Mouse (Mus musculus) kidney, postnatal 0 days (tissue): ENCODE results near the gene Aatk. TPM values are rescaled to one million over a fixed set of nuclear protein-coding genes. Genes with fewer than 3 reads are reported as not detected.

Source experiments
- ATAC-seq: fragments of 200-750 bp; cut with Nextera tagmentation; replicated peaks from 2 replicates; pipeline ENCODE4 v1.8.0; 2017; ENCODE audit warnings: low read depth, moderate number of reproducible peaks, moderate TSS enrichment, moderate library complexity; ENCODE audit not compliant: low FRiP score
- DNase-seq: peaks from one replicate; pipeline ENCODE4 v3.0.0-alpha.2; 2016; ENCODE audit warnings: low spot score
- H3K27ac ChIP-seq: fragments of 300-500 bp; sonication (generic); 2 replicates; pipeline ENCODE4 v1.5.1; 2014; ENCODE audit warnings: mild to moderate bottlenecking
- H3K27me3 ChIP-seq: fragments of 300-500 bp; sonication (generic); 2 replicates; pipeline ENCODE4 v1.6.1; 2014; ENCODE audit warnings: low read length, mixed read lengths; ENCODE audit not compliant: insufficient read depth
- H3K36me3 ChIP-seq: fragments of 300-500 bp; sonication (generic); 2 replicates; pipeline ENCODE4 v1.6.1; 2014; ENCODE audit warnings: low read length, mixed read lengths; ENCODE audit not compliant: insufficient read depth
- H3K4me1 ChIP-seq: fragments of 300-500 bp; sonication (generic); replicated peaks from 2 replicates; pipeline ENCODE4 v1.6.1; 2014; ENCODE audit warnings: antibody characterized with exemption, low read length, mixed read lengths; ENCODE audit not compliant: insufficient read depth
- H3K4me2 ChIP-seq: fragments of 300-500 bp; sonication (generic); 2 replicates; pipeline ENCODE4 v1.6.1; 2014; ENCODE audit warnings: mild to moderate bottlenecking, low read length, moderate library complexity, mixed read lengths
- H3K4me3 ChIP-seq: fragments of 300-500 bp; sonication (generic); replicated peaks from 2 replicates; pipeline ENCODE4 v1.5.1; 2014; ENCODE audit warnings: low read depth, low read length
- H3K9ac ChIP-seq: fragments of 300-500 bp; sonication (generic); 2 replicates; pipeline ENCODE4 v1.6.1; 2014; ENCODE audit warnings: low read depth, low read length
- H3K9me3 ChIP-seq: fragments of 300-500 bp; sonication (generic); replicated peaks from 2 replicates; pipeline ENCODE4 v1.6.1; 2016; ENCODE audit warnings: low read length, inconsistent platforms, mixed read lengths
- CTCF ChIP-seq: IDR thresholded peaks from 2 replicates; pipeline ENCODE4 v1.5.1; 2016; ENCODE audit warnings: antibody characterized with exemption, low read depth, mild to moderate bottlenecking, moderate library complexity
- WGBS: fragments of 180-500 bp; shearing (Covaris S2); extraction: QIAGEN DNeasy Blood & Tissue Kit; methylation state at CpG from one replicate; pipeline ENCODE4 v1.1.7; 2014; 5-methylcytosine and 5-hydroxymethylcytosine counted together
- polyA plus RNA-seq: library from polyadenylated mRNA; unstranded; fragments of >200 nt; fragmentation: Nextera tagmentation; extraction: Ambion mirVana; gene quantifications from 2 replicates; pipeline ENCODE4 v1.2.1, GENCODE M21; 2015

Gene Aatk
- polyA plus RNA-seq, 1 experiment from 2014 or later: 1.4 TPM

DNA sequence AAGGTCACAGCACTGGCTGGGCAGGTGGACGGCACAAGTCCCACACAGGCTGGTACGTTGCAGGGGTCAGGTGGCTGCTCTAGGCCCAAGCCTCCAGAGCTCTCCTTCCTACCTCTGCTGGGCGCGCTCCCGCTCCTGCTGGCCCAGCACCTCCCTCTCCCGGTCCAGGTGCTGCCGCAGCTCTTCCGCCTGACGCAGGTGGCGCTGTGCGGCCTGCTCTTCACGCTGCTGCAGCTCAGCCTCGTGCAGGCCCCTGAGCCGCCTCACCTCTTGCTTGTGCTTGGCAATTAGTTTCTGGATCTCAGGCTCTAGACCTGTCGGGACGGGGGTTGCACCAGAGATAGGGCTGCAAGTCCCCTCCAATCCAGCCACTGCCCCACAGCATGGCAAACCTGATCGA, 20.9 kb upstream of the Aatk start:
- 0 out of 2 replicates have a peak, but pooled peaks have one; percentile 4 for ATAC-seq
- no peak for DNase-seq
- Histone ChIP-seq H3K4me1 (no peaks in the 10 kb centered on the region), H3K4me2 (no peak overlapping the region), H3K4me3 (no peak overlapping the region), H3K27me3 (no peaks in the 10 kb centered on the region), H3K27ac (no peak overlapping the region), H3K36me3 (peaks cover 35% of the 10 kb centered on the region), H3K9me3 (no peaks in the 10 kb centered on the region), H3K9ac (no peak overlapping the region)
- peak; percentile 55 for TF ChIP-seq CTCF
- WGBS: 61% methylated on average over 17 of the region's 17 CpGs

DNA sequence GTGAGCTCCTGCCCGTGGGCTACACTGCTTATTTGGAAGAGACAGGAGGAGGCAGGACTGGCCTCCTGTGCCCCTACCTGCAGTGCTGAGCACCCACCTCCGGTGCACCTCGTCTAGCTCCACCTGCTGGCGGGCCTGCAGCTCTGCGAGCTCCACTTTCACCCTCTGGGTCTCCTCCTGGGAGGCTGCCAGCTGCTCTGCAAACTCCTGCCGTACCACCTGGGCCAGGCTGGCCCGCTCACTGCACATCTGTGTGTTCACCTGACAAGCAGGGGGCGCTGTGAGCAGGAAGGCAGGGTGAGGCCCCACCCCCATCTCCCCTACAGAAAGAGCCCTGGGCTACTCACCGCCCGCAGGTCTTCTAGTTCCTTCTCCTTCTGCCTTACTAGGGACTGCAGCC, 18.3 kb upstream of the Aatk start:
- Histone ChIP-seq H3K4me3 (no peak overlapping the region), H3K9me3 (no peaks in the 10 kb centered on the region), H3K4me1 (no peaks in the 10 kb centered on the region), H3K36me3 (0 out of 2 replicates have a peak, but pooled peaks cover 19% of the 10 kb centered on the region), H3K27me3 (no peaks in the 10 kb centered on the region), H3K9ac (no peak overlapping the region), H3K4me2 (no peak overlapping the region), H3K27ac (no peak overlapping the region)
- peak; percentile 84 for TF ChIP-seq CTCF
- 37% methylated on average over 10 of the region's 10 CpGs for WGBS
- DNase-seq: peak; percentile 77
- ATAC-seq: peak; percentile 46

DNA sequence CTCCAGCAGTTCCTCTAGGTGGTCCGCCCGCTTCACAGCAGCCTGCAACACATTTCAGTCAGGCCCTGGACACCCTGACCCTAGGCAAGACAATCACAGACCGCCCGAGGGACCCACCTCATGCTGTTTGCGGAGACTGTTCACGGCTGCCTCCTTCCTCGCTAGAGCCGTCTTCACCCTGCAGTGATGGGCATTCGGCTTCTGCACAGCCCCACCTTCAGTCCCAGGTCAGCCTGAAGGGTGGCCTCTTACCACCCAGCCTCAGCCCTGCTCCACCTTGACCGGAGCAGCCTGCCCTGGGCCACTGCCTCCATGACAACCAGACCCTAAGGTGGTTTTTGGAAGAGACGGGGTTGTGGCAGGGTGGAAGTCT, 17.7 kb upstream of the Aatk start:
- Histone ChIP-seq H3K4me2 (no peak overlapping the region), H3K27ac (no peak overlapping the region), H3K27me3 (no peaks in the 10 kb centered on the region), H3K9me3 (no peaks in the 10 kb centered on the region), H3K4me1 (no peaks in the 10 kb centered on the region), H3K9ac (no peak overlapping the region), H3K36me3 (0 out of 2 replicates have a peak, but pooled peaks cover 14% of the 10 kb centered on the region), H3K4me3 (no peak overlapping the region)
- WGBS: 89% methylated on average over 11 of the region's 11 CpGs
- TF ChIP-seq CTCF: no peak
- ATAC-seq (no peak), DNase-seq (no peak)

DNA sequence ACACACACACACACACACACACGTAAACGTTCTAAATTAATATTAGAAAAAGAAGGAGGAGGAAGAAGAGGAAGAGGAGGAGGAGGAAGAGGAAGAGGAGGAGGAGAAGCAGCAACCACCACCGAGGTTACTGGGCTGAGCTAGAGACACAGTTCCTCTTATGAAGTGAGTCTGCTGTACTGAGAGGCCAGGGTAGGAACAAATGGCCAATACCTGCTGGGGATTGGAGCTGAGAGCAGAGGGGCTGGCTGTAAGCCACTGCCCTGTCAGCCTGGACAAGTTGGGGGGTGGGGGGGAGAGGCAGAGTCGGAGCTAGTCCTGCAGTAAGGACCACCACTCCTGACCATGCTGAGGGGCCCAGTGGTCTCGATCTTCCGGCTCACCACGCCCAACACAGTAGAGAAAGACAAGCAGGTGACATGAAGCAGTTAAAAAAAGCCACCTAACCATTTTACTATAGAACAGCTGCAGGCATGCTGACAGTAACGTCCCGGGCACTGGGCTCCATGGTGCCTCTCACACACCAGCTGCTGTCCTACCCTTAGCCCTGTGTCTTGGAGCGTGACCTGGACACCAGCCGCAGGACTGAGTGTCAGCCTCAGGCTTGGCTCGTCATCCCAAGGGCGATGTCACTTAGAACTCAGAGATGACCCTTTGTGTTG, 17.2 kb upstream of the Aatk start:
- Histone ChIP-seq H3K9me3 (no peaks in the 10 kb centered on the region), H3K27me3 (no peaks in the 10 kb centered on the region), H3K4me3 (no peak overlapping the region), H3K4me2 (no peak overlapping the region), H3K27ac (no peak overlapping the region), H3K36me3 (0 out of 2 replicates have a peak, but pooled peaks cover 14% of the 10 kb centered on the region), H3K4me1 (no peaks in the 10 kb centered on the region), H3K9ac (no peak overlapping the region)
- TF ChIP-seq CTCF: no peak
- ATAC-seq: no peak
- DNase-seq: no peak
- WGBS: 79% methylated on average over 13 of the region's 13 CpGs

DNA sequence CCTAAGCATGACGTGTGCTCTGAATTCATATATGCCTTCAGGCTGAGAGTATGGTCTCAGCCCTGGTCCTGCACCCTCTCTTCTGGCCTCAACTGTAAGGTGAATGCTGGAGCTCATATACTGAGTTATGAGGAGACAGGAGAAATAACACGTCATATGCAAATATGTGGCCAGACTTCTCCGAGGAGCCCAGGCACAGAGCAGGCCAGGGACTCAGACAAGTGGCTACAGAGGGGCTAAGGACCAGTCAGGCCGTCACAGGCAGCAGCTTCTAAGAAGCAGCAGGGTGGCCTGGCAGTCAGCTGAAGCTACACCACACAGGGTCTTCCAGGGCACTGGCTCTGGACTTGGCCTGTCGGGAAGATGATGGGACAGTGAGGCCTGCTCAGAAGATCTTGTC, 16.4 kb upstream of the Aatk start:
- TF ChIP-seq CTCF: no peak
- no peak for ATAC-seq
- Histone ChIP-seq H3K27me3 (no peaks in the 10 kb centered on the region), H3K4me2 (no peak overlapping the region), H3K4me3 (no peak overlapping the region), H3K4me1 (no peaks in the 10 kb centered on the region), H3K9me3 (no peaks in the 10 kb centered on the region), H3K9ac (no peak overlapping the region), H3K36me3 (0 out of 2 replicates have a peak, but pooled peaks cover 14% of the 10 kb centered on the region), H3K27ac (no peak overlapping the region)
- 84% methylated on average over 5 of the region's 5 CpGs for WGBS
- no peak for DNase-seq

DNA sequence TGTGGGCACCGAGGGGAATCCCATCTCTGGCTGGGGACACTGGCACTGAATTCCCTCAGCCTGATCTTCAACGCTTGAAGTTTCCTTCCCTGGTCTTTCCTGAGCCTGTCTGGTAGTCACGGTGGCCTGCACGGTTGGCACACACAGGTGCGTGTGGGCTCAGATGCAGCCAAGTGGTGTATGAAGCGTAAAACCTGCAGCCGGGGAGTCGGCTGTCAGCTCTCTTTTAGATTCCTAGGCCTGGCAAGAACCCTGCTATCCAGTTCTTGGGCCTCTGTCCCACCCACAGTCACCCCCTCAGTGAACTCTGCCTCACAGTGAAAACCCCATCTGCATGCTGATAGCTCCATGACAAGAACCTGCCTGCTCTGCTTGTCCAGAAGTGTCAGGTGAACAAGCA, 13.7 kb upstream of the Aatk start:
- DNase-seq (no peak), ATAC-seq (no peak)
- Histone ChIP-seq H3K4me1 (no peaks in the 10 kb centered on the region), H3K9ac (no peak overlapping the region), H3K9me3 (no peaks in the 10 kb centered on the region), H3K36me3 (no peaks in the 10 kb centered on the region), H3K4me2 (no peak overlapping the region), H3K27me3 (no peaks in the 10 kb centered on the region), H3K27ac (no peak overlapping the region), H3K4me3 (no peak overlapping the region)
- TF ChIP-seq CTCF: no peak
- 59% methylated on average over 8 of the region's 8 CpGs for WGBS
